Comparison of ENCODE assay signal across 17 mouse cellular contexts in the genomic region with DNA sequence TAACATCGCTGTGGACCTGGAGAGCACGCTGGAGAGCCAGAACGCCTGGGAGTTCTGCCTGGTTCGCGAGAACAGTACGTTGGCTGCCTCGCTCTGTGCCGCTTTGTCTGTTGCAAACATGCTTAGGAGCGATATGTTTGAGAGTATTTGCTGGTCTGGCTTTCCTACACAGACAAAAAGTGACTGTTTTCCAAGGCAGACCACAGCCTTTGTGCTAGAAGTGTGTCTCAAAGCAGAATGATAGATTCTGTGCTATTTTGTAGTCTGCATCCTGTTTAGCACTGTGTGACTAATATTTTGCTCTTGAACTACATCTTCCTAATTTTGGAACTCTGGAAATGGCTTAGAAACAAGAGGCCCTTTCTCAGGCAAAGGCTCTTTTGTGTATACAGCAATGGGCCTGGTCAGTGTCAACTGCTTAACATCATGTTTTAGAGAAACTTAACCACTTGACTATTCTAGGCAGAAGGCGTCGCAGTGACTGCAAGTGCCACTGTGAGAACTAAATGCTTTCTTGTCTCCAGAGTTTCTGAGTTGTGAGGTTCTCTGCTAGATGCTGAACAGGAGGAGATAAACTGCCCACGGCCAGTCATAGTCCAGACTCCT.
DNase-seq lines count a peak whose midpoint lies in the region; TF ChIP-seq lines count a peak whose summit lies in the region.
"Had no signal": no experiment of that assay in that cellular context is flagged by ENCODE, and none has a peak within 500 bp of the region (broad histone marks: within the 10 kb centered on the region; RNA-seq: fewer than 3 reads in every experiment).

No protein-coding gene starts in this region.

- H3K27ac ChIP-seq in layer of hippocampus, adult 2 months, result peak overlapping the region; percentile 60
- H3K27ac ChIP-seq in limb, embryonic 10.5 days, result peak overlapping the region; percentile 72; the same call in 1 of the 2 replicates
- no peak overlapping the region for H3K27ac ChIP-seq in kidney, adult 2 months (ENCODE audit: insufficient read depth, low read depth, low read length)
- H3K27ac ChIP-seq: kidney, postnatal 0 days; limb, embryonic 13.5 days; macrophage had no signal

- H3K27me3 ChIP-seq in limb, embryonic 10.5 days (ENCODE audit: low read depth, poor library complexity, severe bottlenecking), result no peaks in the 10 kb centered on the region
- H3K27me3 ChIP-seq in kidney, adult 2 months (replicated peaks; ENCODE audit: control insufficient read depth, insufficient read depth, low read length), result no peaks in the 10 kb centered on the region
- H3K27me3 ChIP-seq: limb, embryonic 13.5 days had no signal

- H3K9me3 ChIP-seq in limb, embryonic 10.5 days (replicated peaks), result no peaks in the 10 kb centered on the region
- H3K9me3 ChIP-seq: G1E; limb, embryonic 13.5 days had no signal

- DNase-seq in adrenal gland, postnatal 10 days, result peak; percentile 23
- DNase-seq in adrenal gland, postnatal 36 days, result no peak
- DNase-seq in layer of hippocampus, adult 2 months (ENCODE audit: low spot score in 2 of 2), result peak in 1 of 2 experiments; percentile 24
- DNase-seq in layer of hippocampus, adult 9-11 months, result no peak
- peak; percentile 41 for DNase-seq in brain, embryonic 14.5 days (ENCODE audit: low read depth)
- DNase-seq in limb, embryonic 10.5 days (ENCODE audit: low spot score), result no peak
- DNase-seq in kidney, adult 2 months, result no peak
- DNase-seq in thymus, adult 18-20 months, result no peak
- DNase-seq: cerebellum, adult 11 months; embryo, embryonic 11 days; gastrocnemius, postnatal 36 days; right cerebral cortex, postnatal 25 days; thymus, adult 2 months had no signal

- H3K36me3 ChIP-seq in limb, embryonic 10.5 days, result no peaks in the 10 kb centered on the region
- H3K36me3 ChIP-seq in kidney, adult 2 months (ENCODE audit: control insufficient read depth, insufficient read depth, low read length), result no peaks in the 10 kb centered on the region
- H3K36me3 ChIP-seq: limb, embryonic 13.5 days had no signal

- TF ChIP-seq POLR2A in brain, embryonic 14.5 days (IDR thresholded peaks at IDR 0.05; ENCODE audit: borderline replicate concordance, extremely low read depth, insufficient read depth, insufficient read length, poor library complexity, severe bottlenecking), result no peak
- no peak for TF ChIP-seq POLR2A in kidney, adult 2 months (IDR thresholded peaks at IDR 0.05; ENCODE audit: low read depth, low read length)

- WGBS in limb, embryonic 10.5 days, result 63% methylated on average over 12 of the region's 12 CpGs
- 87% methylated on average over 12 of the region's 12 CpGs for WGBS in kidney, adult 2 months

- no peak for TF ChIP-seq CTCF in layer of hippocampus, adult 2 months (conservative IDR thresholded peaks at IDR 0.05)
- TF ChIP-seq CTCF in brain, embryonic 14.5 days (IDR thresholded peaks at IDR 0.05; ENCODE audit: borderline replicate concordance, extremely low read depth, insufficient read depth, insufficient read length), result no peak
- TF ChIP-seq CTCF in kidney, adult 2 months (conservative IDR thresholded peaks at IDR 0.05; ENCODE audit: insufficient read depth, insufficient read length, low read depth, low read length), result no peak

- H3K4me1 ChIP-seq in limb, embryonic 10.5 days, result peaks cover 6% of the 10 kb centered on the region
- H3K4me1 ChIP-seq in kidney, adult 2 months (ENCODE audit: control insufficient read depth, insufficient read depth, low read length), result peaks cover 13% of the 10 kb centered on the region

- H3K4me3 ChIP-seq in layer of hippocampus, adult 2 months, result no peak overlapping the region
- H3K4me3 ChIP-seq in limb, embryonic 10.5 days, result no peak overlapping the region
- H3K4me3 ChIP-seq in kidney, adult 2 months (ENCODE audit: insufficient read depth, low read depth, low read length), result no peak overlapping the region
- H3K4me3 ChIP-seq: limb, embryonic 13.5 days had no signal

Comparison
In these comparisons a context has a peak if more than half of its experiments do, and no peak if none do; other contexts are left out.
1. DNase-seq: peak in adrenal gland, postnatal 10 days (single experiment) and brain, embryonic 14.5 days (single experiment); none in adrenal gland, postnatal 36 days (0 of 2), layer of hippocampus, adult 9-11 months (single experiment), limb, embryonic 10.5 days (single experiment), kidney, adult 2 months (single experiment) and thymus, adult 18-20 months (0 of 2).